In genomic region chrX:51681756-51682155, GRCm38 (mm10) we compare ENCODE assay signal across 8 mouse cellular contexts. TPM values are rescaled to one million over a fixed set of nuclear protein-coding genes. Genes with fewer than 3 reads are reported as not detected.
DNase-seq lines count a peak whose midpoint lies in the region; ATAC-seq and TF ChIP-seq lines count a peak whose summit lies in the region.

TSS of gene Hs6st2 (minus strand) at chrX:51681856.

- peak within 1 kb of the TSS; percentile 46 for H3K4me3 ChIP-seq in heart, postnatal 0 days (ENCODE audit: low read depth, low read length)
- peak within 1 kb of the TSS; percentile 47 for H3K4me3 ChIP-seq in embryonic facial prominence, embryonic 11.5 days (ENCODE audit: low read depth, low read length)
- peak within 1 kb of the TSS; percentile 40 for H3K4me3 ChIP-seq in intestine, embryonic 14.5 days (ENCODE audit: low read depth, low read length)
- H3K4me3 ChIP-seq in midbrain, embryonic 11.5 days (ENCODE audit: low read depth, low read length), result peak within 1 kb of the TSS; percentile 41

- TF ChIP-seq EP300 in heart, postnatal 0 days (IDR thresholded peaks at IDR 0.05; ENCODE audit: low read depth), result no peak

- H3K36me3 ChIP-seq in heart, postnatal 0 days (replicated peaks; ENCODE audit: control insufficient read depth, insufficient read depth, low read length), result no peaks in the 10 kb centered on the region
- no peaks in the 10 kb centered on the region for H3K36me3 ChIP-seq in embryonic facial prominence, embryonic 11.5 days (replicated peaks; ENCODE audit: control insufficient read depth, insufficient read depth, low read depth, low read length)
- no peaks in the 10 kb centered on the region for H3K36me3 ChIP-seq in intestine, embryonic 14.5 days (ENCODE audit: control insufficient read depth, insufficient read depth, low read length)
- no peaks in the 10 kb centered on the region for H3K36me3 ChIP-seq in midbrain, embryonic 11.5 days (ENCODE audit: control insufficient read depth, insufficient read depth, low read length)

- H3K4me1 ChIP-seq in heart, postnatal 0 days (ENCODE audit: control insufficient read depth, insufficient read depth), result no peaks in the 10 kb centered on the region
- no peaks in the 10 kb centered on the region for H3K4me1 ChIP-seq in embryonic facial prominence, embryonic 11.5 days (ENCODE audit: control insufficient read depth, insufficient read depth, low read length)
- H3K4me1 ChIP-seq in intestine, embryonic 14.5 days (replicated peaks; ENCODE audit: control insufficient read depth, insufficient read depth, low read length), result no peaks in the 10 kb centered on the region
- no peaks in the 10 kb centered on the region for H3K4me1 ChIP-seq in midbrain, embryonic 11.5 days (ENCODE audit: control insufficient read depth, insufficient read depth, low read length)

- no peak within 1 kb of the TSS for H3K27ac ChIP-seq in heart, postnatal 0 days (ENCODE audit: low read depth)
- H3K27ac ChIP-seq in embryonic facial prominence, embryonic 11.5 days (replicated peaks; ENCODE audit: low read depth, low read length), result no peak within 1 kb of the TSS
- no peak within 1 kb of the TSS for H3K27ac ChIP-seq in intestine, embryonic 14.5 days (ENCODE audit: low read depth)
- H3K27ac ChIP-seq in midbrain, embryonic 11.5 days (ENCODE audit: low read depth, low read length), result no peak within 1 kb of the TSS

- H3K27me3 ChIP-seq in heart, postnatal 0 days (ENCODE audit: control insufficient read depth, insufficient read depth, low read length), result peaks cover 30% of the 10 kb centered on the region; the same call in 1 of the 2 replicates
- no peaks in the 10 kb centered on the region; the same call in 1 of the 2 replicates for H3K27me3 ChIP-seq in embryonic facial prominence, embryonic 11.5 days (ENCODE audit: control insufficient read depth, insufficient read depth, low read length)
- H3K27me3 ChIP-seq in intestine, embryonic 14.5 days (replicated peaks; ENCODE audit: control insufficient read depth, insufficient read depth, low read length), result peaks cover 35% of the 10 kb centered on the region
- H3K27me3 ChIP-seq in midbrain, embryonic 11.5 days (ENCODE audit: control insufficient read depth, insufficient read depth, low read length), result peaks cover 9% of the 10 kb centered on the region

- no peak within 1 kb of the TSS for H3K9ac ChIP-seq in heart, postnatal 0 days (replicated peaks; ENCODE audit: low read depth, low read length)
- H3K9ac ChIP-seq in embryonic facial prominence, embryonic 11.5 days (replicated peaks; ENCODE audit: low read length), result peak within 1 kb of the TSS; percentile 68
- H3K9ac ChIP-seq in intestine, embryonic 14.5 days (ENCODE audit: low read length), result peak within 1 kb of the TSS; percentile 42
- peak within 1 kb of the TSS; percentile 63 for H3K9ac ChIP-seq in midbrain, embryonic 11.5 days (ENCODE audit: low read length)

- no peaks in the 10 kb centered on the region for H3K9me3 ChIP-seq in heart, postnatal 0 days (replicated peaks; ENCODE audit: control insufficient read depth, low read length)
- no peaks in the 10 kb centered on the region for H3K9me3 ChIP-seq in embryonic facial prominence, embryonic 11.5 days (replicated peaks; ENCODE audit: control insufficient read depth, low read length)
- H3K9me3 ChIP-seq in intestine, embryonic 14.5 days (ENCODE audit: control insufficient read depth, low read length), result no peaks in the 10 kb centered on the region
- H3K9me3 ChIP-seq in midbrain, embryonic 11.5 days (ENCODE audit: control insufficient read depth, low read length), result no peaks in the 10 kb centered on the region

- 27% methylated on average over 5 of the region's 5 CpGs for WGBS in heart, postnatal 0 days
- WGBS in embryonic facial prominence, embryonic 11.5 days, result 18% methylated on average over 5 of the region's 5 CpGs
- WGBS in intestine, embryonic 14.5 days, result 24% methylated on average over 5 of the region's 5 CpGs
- 30% methylated on average over 5 of the region's 5 CpGs for WGBS in midbrain, embryonic 11.5 days

- peak within 1 kb of the TSS; percentile 83 for H3K4me2 ChIP-seq in heart, postnatal 0 days (ENCODE audit: low read depth, low read length)
- peak within 1 kb of the TSS; percentile 62 for H3K4me2 ChIP-seq in embryonic facial prominence, embryonic 11.5 days (ENCODE audit: low read depth, low read length)
- peak within 1 kb of the TSS; percentile 74 for H3K4me2 ChIP-seq in intestine, embryonic 14.5 days (ENCODE audit: low read length)
- H3K4me2 ChIP-seq in midbrain, embryonic 11.5 days, result peak within 1 kb of the TSS; percentile 75

- no peak for TF ChIP-seq CTCF in heart, postnatal 0 days (IDR thresholded peaks at IDR 0.05; ENCODE audit: low read depth)

- ATAC-seq in heart, postnatal 0 days (ENCODE audit: insufficient read depth, low read depth), result no peak
- ATAC-seq in embryonic facial prominence, embryonic 11.5 days (replicated peaks; ENCODE audit: insufficient number of reproducible peaks, low FRiP score, low TSS enrichment, low read depth), result no peak
- ATAC-seq in intestine, embryonic 14.5 days (replicated peaks; ENCODE audit: low FRiP score, low TSS enrichment, low read depth), result no peak
- no peak for ATAC-seq in midbrain, embryonic 11.5 days (ENCODE audit: low FRiP score)
- no peak for ATAC-seq in cerebellum, adult (ENCODE audit: insufficient number of reproducible peaks, low FRiP score, low TSS enrichment)

- no peak for DNase-seq in heart, postnatal 0 days (ENCODE audit: low spot score)
- no peak for DNase-seq in heart, adult 18-20 months
- no peak for DNase-seq in embryonic facial prominence, embryonic 11.5 days (ENCODE audit: low spot score)
- DNase-seq in intestine, embryonic 14.5 days (ENCODE audit: low spot score), result no peak
- DNase-seq in midbrain, embryonic 11.5 days (ENCODE audit: low spot score, missing footprints), result no peak
- no peak for DNase-seq in Muller cell, postnatal 12 days (ENCODE audit: inconsistent ontology term)
- no peak for DNase-seq in testis, postnatal 10 days (ENCODE audit: low spot score)

RNA-seq across cellular contexts. Expression of gene Hs6st2, which starts in this region (rescaled TPM):
- total RNA-seq in heart, postnatal 0 days (2014; rRNA removed; ENCODE audit: low replicate concordance), result 7.7 and 20.2 TPM in 2 replicates
- 2.8 and 3.3 TPM in 2 replicates for polyA plus RNA-seq in heart, postnatal 0 days (2015; fragmentation: Nextera tagmentation; extraction: Ambion mirVana)
- under 1 TPM; 0.27 to 0.54 TPM for total RNA-seq in heart, adult 18-20 months (2021)
- 25.3 and 27.0 TPM in 2 replicates for polyA plus RNA-seq in embryonic facial prominence, embryonic 11.5 days (2014; fragmentation: Nextera tagmentation; extraction: Ambion mirVana)
- polyA plus RNA-seq in intestine, embryonic 14.5 days (2014; fragmentation: Nextera tagmentation; extraction: Ambion mirVana), result 9.0 and 9.7 TPM in 2 replicates
- polyA plus RNA-seq in midbrain, embryonic 11.5 days (2014; fragmentation: Nextera tagmentation; extraction: Ambion mirVana), result 11.4 and 11.6 TPM in 2 replicates
